Mouse (Mus musculus) adrenal gland, postnatal 25 days (tissue): Measurements from ENCODE around the gene Igf2r. TPM values are rescaled to one million over a fixed set of nuclear protein-coding genes. Genes with fewer than 3 reads are reported as not detected.
A peak's percentile ranks its signal among the peaks of the same experiment; 100 is the strongest.
"Not testable (repeated sequence)": the region's sequence is repeated elsewhere in the genome, so short reads cannot be mapped to it uniquely, and the experiment has no call there.

Source experiments
- DNase-seq: peaks from one replicate; pipeline ENCODE4 v3.0.0; 2021; ENCODE audit warnings: mixed read lengths
- total RNA-seq: library from RNA; stranded (reverse); gene quantifications from 2 replicates; pipeline ENCODE4 v1.2.3, GENCODE M21; 2021

The Igf2r gene
- total RNA-seq, 1 experiment from 2014 or later, result 84.5 TPM

- DNase-seq, result no peak
Observed at GRCm38 (mm10) chr17:12717445-12717844, 52.0 kb downstream of the Igf2r start.

GRCm38 (mm10) chr17:12715032-12715431, 54.4 kb downstream of the Igf2r start:
- no peak for DNase-seq

- DNase-seq, result no peak
Observed at GRCm38 (mm10) chr17:12714080-12714561, 55.3 kb downstream of the Igf2r start.

GRCm38 (mm10) chr17:12712993-12713392, 56.5 kb downstream of the Igf2r start:
- no peak for DNase-seq

GRCm38 (mm10) chr17:12712191-12712590, 57.3 kb downstream of the Igf2r start:
- DNase-seq, result no peak

- DNase-seq, result no peak
Observed at GRCm38 (mm10) chr17:12710976-12711375, 58.5 kb downstream of the Igf2r start.

GRCm38 (mm10) chr17:12710050-12710780, 59.2 kb downstream of the Igf2r start:
- DNase-seq, result no peak

GRCm38 (mm10) chr17:12708398-12708797, 61.1 kb downstream of the Igf2r start:
- DNase-seq, result no peak

- DNase-seq, result no peak
Observed at GRCm38 (mm10) chr17:12706590-12707049, 62.8 kb downstream of the Igf2r start.

- no peak for DNase-seq
Observed at GRCm38 (mm10) chr17:12702901-12703300, 66.6 kb downstream of the Igf2r start.

GRCm38 (mm10) chr17:12700373-12700772, 69.1 kb downstream of the Igf2r start:
- DNase-seq, result no peak

- no peak for DNase-seq
Observed at GRCm38 (mm10) chr17:12691899-12692298, 77.6 kb downstream of the Igf2r start.

GRCm38 (mm10) chr17:12689537-12689936, 79.9 kb downstream of the Igf2r start:
- no peak for DNase-seq

- peak; percentile 69 for DNase-seq
Observed at GRCm38 (mm10) chr17:12688427-12689110, 80.9 kb downstream of the Igf2r start.

GRCm38 (mm10) chr17:12684928-12685624, 84.4 kb downstream of the Igf2r start:
- no peak for DNase-seq

GRCm38 (mm10) chr17:12684412-12684811, 85.1 kb downstream of the Igf2r start:
- no peak for DNase-seq

GRCm38 (mm10) chr17:12683582-12683981, 85.9 kb downstream of the Igf2r start:
- no peak for DNase-seq

GRCm38 (mm10) chr17:12678261-12678660, 91.2 kb downstream of the Igf2r start:
- no peak for DNase-seq

GRCm38 (mm10) chr17:12677139-12677538, 92.3 kb downstream of the Igf2r start:
- DNase-seq, result no peak

GRCm38 (mm10) chr17:12675646-12676045, 93.8 kb downstream of the Igf2r start, which contains the start of gene Slc22a1:
Gene Slc22a1, minus strand, starts transcription at chr17:12675829.
- DNase-seq, result no peak

- not testable (repeated sequence) for DNase-seq
Observed at GRCm38 (mm10) chr17:12674980-12675379, 94.5 kb downstream of the Igf2r start.

GRCm38 (mm10) chr17:12673871-12674270, 95.6 kb downstream of the Igf2r start:
- no peak for DNase-seq

- DNase-seq, result no peak
Observed at GRCm38 (mm10) chr17:12672285-12672790, 97.1 kb downstream of the Igf2r start.
